Mouse (Mus musculus) liver, embryonic 14.5 days (tissue): ENCODE measurements around the gene Trim50. TPM values are rescaled to one million over a fixed set of nuclear protein-coding genes. Genes with fewer than 3 reads are reported as not detected.
A peak's percentile ranks its signal among the peaks of the same experiment; 100 is the strongest.

Source experiments
- ATAC-seq: fragments of 200-750 bp; cut with Nextera tagmentation; 2 replicates; pipeline ENCODE4 v1.8.0; 2017; ENCODE audit warnings: moderate number of reproducible peaks, mild to moderate bottlenecking, moderate library complexity; ENCODE audit not compliant: insufficient read depth
- DNase-seq, 3 experiments: peaks; one replicate each; pipeline ENCODE4 v3.0.0-alpha.2; 2012 to 2013; ENCODE audit warnings: low read depth in 3 of 3, low spot score in 3 of 3
- H3K27ac ChIP-seq: fragments of 300-500 bp; sonication (generic); 2 replicates; pipeline ENCODE4 v1.5.1; 2014; ENCODE audit warnings: moderate library complexity, mild to moderate bottlenecking, control low read depth, inconsistent platforms
- H3K27me3 ChIP-seq: fragments of 300-500 bp; sonication (generic); 2 replicates; pipeline ENCODE4 v1.6.1; 2014; ENCODE audit warnings: mild to moderate bottlenecking, low read length, moderate library complexity; ENCODE audit not compliant: control insufficient read depth, insufficient read depth
- H3K36me3 ChIP-seq: fragments of 300-500 bp; sonication (generic); replicated peaks from 2 replicates; pipeline ENCODE4 v1.6.1; 2014; ENCODE audit warnings: low read depth; ENCODE audit not compliant: control insufficient read depth, insufficient read depth
- H3K4me1 ChIP-seq, 2 experiments: fragments of 200-500 bp in 1 of 2; fragments of 300-500 bp in 1 of 2; sonication (generic) in 1 of 2; replicated peaks; 2 replicates each; pipeline ENCODE4 v1.6.1; 2012 to 2014; ENCODE audit warnings: antibody characterized with exemption in 1 of 2, inconsistent platforms in 1 of 2, low read length in 1 of 2; ENCODE audit not compliant: control insufficient read depth in 2 of 2, insufficient read depth in 2 of 2
- H3K4me2 ChIP-seq: fragments of 300-500 bp; sonication (generic); 2 replicates; pipeline ENCODE4 v1.6.1; 2014; ENCODE audit warnings: low read depth, mild to moderate bottlenecking, control low read depth, moderate library complexity
- H3K4me3 ChIP-seq, 2 experiments: fragments of 200-500 bp in 1 of 2; fragments of 300-500 bp in 1 of 2; sonication (generic) in 1 of 2; 2 replicates each; pipeline ENCODE4 v1.5.1; 2012 to 2014; ENCODE audit warnings: low read depth in 2 of 2, low read length in 2 of 2, mild to moderate bottlenecking in 2 of 2, control low read depth in 1 of 2, inconsistent platforms in 1 of 2, moderate library complexity in 1 of 2; ENCODE audit not compliant: insufficient read depth in 1 of 2
- H3K9ac ChIP-seq: fragments of 300-500 bp; sonication (generic); replicated peaks from 2 replicates; pipeline ENCODE4 v1.6.1; 2014; ENCODE audit warnings: mild to moderate bottlenecking, control low read depth, moderate library complexity
- H3K9me3 ChIP-seq: fragments of 300-500 bp; sonication (generic); 2 replicates; pipeline ENCODE4 v1.6.1; 2016; ENCODE audit warnings: low read length, mixed read lengths; ENCODE audit not compliant: control insufficient read depth
- CTCF ChIP-seq: IDR thresholded peaks from 2 replicates; pipeline ENCODE4 v1.5.1; 2016; ENCODE audit warnings: antibody characterized with exemption, low read depth, control low read depth
- EP300 ChIP-seq: IDR thresholded peaks from 2 replicates; pipeline ENCODE4 v1.6.1; 2016; ENCODE audit warnings: antibody characterized with exemption, low read depth
- WGBS: fragments of 180-500 bp; shearing (Covaris S2); extraction: QIAGEN DNeasy Blood & Tissue Kit; methylation state at CpG from one replicate; pipeline ENCODE4 v1.1.7; 2014; ENCODE audit not compliant: insufficient replicate concordance; 5-methylcytosine and 5-hydroxymethylcytosine counted together
- polyA plus RNA-seq, 2 experiments: library from polyadenylated mRNA; depleted of rRNA in 1 of 2; stranded (reverse) in 1 of 2; unstranded in 1 of 2; fragments of >200 nt; fragmentation: Nextera tagmentation in 1 of 2; extraction: Ambion mirVana in 1 of 2; gene quantifications; 2 replicates each; pipeline versions ENCODE4 v1.2.1 to v1.2.3; 2012 to 2014

Gene Trim50
- polyA plus RNA-seq, 2 experiments = not detected

GRCm38 (mm10) chr5:135353564-135353963 lies 469 bp downstream of the Trim50 start:
- no peak overlapping the region for H3K4me2 ChIP-seq
- H3K9ac ChIP-seq = no peak overlapping the region
- no peaks in the 10 kb centered on the region for H3K4me1 ChIP-seq
- H3K27me3 ChIP-seq = no peaks in the 10 kb centered on the region; the same call in 1 of the 2 replicates
- no peak overlapping the region for H3K4me3 ChIP-seq
- no peaks in the 10 kb centered on the region for H3K36me3 ChIP-seq
- no peak overlapping the region for H3K27ac ChIP-seq
- TF ChIP-seq EP300 (no peak), CTCF (peak; percentile 72)
- ATAC-seq (no peak), DNase-seq (peak in 1 of 3 experiments; percentile 16)
- 17% methylated on average over 20 of the region's 20 CpGs for WGBS
- no peaks in the 10 kb centered on the region for H3K9me3 ChIP-seq

DNA sequence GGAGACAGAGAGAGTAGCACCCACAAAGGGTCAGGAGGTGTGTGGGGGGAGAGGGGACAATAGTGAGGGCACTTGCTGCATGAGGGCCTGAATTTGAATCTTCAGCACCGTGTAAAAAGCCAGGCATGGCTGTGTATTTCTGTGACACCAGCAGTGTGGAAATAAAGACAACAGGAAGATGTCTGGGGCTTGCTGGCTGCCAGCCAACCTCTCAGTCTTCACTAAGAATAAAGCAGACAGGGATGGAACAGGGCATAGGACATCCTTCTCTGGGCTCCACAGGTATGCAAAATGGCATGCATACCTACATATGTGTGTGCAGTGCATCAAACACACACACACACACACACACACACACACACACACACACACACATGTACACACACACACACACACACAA lies 3.0 kb downstream of the Trim50 start:
- Histone ChIP-seq H3K27ac (no peak overlapping the region), H3K4me1 (no peaks in the 10 kb centered on the region), H3K9me3 (no peaks in the 10 kb centered on the region), H3K9ac (no peak overlapping the region), H3K4me3 (no peak overlapping the region), H3K27me3 (no peaks in the 10 kb centered on the region; the same call in 1 of the 2 replicates), H3K36me3 (no peaks in the 10 kb centered on the region), H3K4me2 (no peak overlapping the region)
- ATAC-seq (no peak), DNase-seq (no peak)
- WGBS = 13% methylated on average over 1 of the region's 1 CpGs
- no peak for TF ChIP-seq CTCF
- TF ChIP-seq EP300 = no peak

DNA sequence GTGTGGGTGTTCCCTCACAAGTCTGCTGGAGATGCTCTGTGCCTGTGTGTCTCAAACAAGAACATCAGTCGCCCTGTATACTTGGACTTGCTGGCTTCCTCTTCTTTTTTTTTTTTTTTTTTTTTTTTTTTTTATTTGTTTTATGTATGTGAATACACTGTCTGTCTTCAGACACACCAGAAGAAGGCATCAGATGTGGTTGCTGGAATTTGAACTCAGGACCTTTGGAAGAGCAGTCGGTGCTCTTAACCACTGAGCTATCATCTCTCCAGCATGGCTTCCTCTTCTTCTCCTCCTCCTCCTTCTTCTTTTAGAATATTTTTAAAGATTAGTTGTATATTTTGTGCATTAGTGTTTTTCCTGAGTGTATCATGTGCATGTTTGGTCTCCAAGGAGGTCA lies 4.5 kb downstream of the Trim50 start:
- H3K4me3 ChIP-seq = no peak overlapping the region
- H3K9ac ChIP-seq = no peak overlapping the region
- no peaks in the 10 kb centered on the region; the same call in 1 of the 2 replicates for H3K27me3 ChIP-seq
- H3K4me1 ChIP-seq = no peaks in the 10 kb centered on the region
- TF ChIP-seq EP300 = no peak
- TF ChIP-seq CTCF = no peak
- WGBS = 54% methylated on average over 2 of the region's 2 CpGs
- no peak for DNase-seq
- no peaks in the 10 kb centered on the region for H3K9me3 ChIP-seq
- H3K27ac ChIP-seq = no peak overlapping the region
- H3K36me3 ChIP-seq = no peaks in the 10 kb centered on the region
- H3K4me2 ChIP-seq = no peak overlapping the region
- ATAC-seq = no peak

DNA sequence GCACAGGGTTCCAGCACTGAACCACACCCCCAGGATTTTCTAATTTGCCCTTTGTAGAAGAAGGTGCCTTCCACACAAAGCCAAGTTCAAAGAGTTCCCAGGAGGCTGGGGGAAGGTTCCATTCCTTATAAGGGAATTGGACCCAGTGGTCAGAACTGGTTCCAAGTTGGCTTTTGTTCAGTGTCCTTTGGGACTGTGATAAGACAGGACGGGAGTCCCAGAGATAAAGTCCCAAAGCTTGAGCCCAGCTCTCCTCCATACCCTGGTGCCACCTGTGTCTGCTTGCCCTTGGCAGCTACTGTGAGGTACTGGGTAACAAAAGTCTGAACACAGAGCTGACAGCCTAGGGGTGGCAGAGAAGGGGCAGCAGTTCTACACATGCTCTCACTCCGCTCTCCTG lies 6.7 kb downstream of the Trim50 start:
- Histone ChIP-seq H3K4me3 (no peak overlapping the region), H3K9ac (no peak overlapping the region), H3K4me2 (no peak overlapping the region), H3K4me1 (no peaks in the 10 kb centered on the region), H3K27ac (no peak overlapping the region), H3K9me3 (no peaks in the 10 kb centered on the region), H3K36me3 (no peaks in the 10 kb centered on the region), H3K27me3 (no peaks in the 10 kb centered on the region; the same call in 1 of the 2 replicates)
- DNase-seq (no peak), ATAC-seq (no peak)
- TF ChIP-seq CTCF = no peak
- no peak for TF ChIP-seq EP300
- WGBS = 63% methylated on average over 2 of the region's 2 CpGs

DNA sequence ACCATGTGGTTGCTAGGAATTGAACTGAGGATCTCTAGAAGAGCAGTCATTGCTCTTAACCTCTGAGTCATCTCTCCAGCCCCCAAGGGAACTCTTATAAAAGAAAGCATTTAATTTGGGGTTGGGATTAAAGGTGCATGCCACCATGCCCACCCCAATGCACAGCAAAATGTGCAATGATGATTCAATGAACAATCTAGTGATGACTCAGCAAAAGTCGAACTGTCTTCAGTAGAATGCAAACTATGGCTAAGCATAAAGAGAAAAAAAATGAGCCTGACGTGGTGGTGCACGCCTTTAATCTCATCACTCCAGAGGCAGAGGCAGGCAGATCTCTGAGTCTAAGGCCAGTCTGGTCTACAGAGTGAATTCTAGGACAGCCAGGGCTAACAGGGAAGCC lies 9.5 kb downstream of the Trim50 start:
- H3K4me2 ChIP-seq = no peak overlapping the region
- TF ChIP-seq EP300 = no peak
- TF ChIP-seq CTCF = no peak
- H3K36me3 ChIP-seq = no peaks in the 10 kb centered on the region
- no peak overlapping the region for H3K4me3 ChIP-seq
- no peaks in the 10 kb centered on the region for H3K9me3 ChIP-seq
- no peak overlapping the region for H3K27ac ChIP-seq
- ATAC-seq (no peak), DNase-seq (no peak)
- no peak overlapping the region for H3K9ac ChIP-seq
- no peaks in the 10 kb centered on the region for H3K4me1 ChIP-seq
- H3K27me3 ChIP-seq = no peaks in the 10 kb centered on the region
- 52% methylated on average over 3 of the region's 3 CpGs for WGBS

DNA sequence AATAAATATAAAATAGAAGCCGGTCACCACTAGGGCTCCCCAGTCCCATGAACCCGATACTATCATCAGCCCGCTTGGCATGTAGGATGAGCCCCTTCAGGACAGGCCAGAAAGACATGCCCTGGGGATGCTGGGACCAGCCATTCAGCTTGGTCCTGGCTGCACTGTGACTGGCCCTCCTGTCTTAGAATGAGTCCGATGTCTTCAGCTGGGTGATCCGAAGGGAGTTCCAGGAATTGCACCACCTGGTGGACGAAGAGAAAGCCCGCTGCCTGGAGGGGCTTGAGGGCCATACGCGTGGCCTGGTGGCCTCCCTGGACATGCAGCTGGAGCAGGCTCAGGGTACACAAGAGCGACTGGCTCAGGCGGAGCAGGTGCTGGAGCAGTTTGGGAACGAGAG lies 10.4 kb downstream of the Trim50 start:
- WGBS = 27% methylated on average over 12 of the region's 12 CpGs
- no peak for DNase-seq
- Histone ChIP-seq H3K9ac (no peak overlapping the region), H3K4me2 (no peak overlapping the region), H3K27me3 (no peaks in the 10 kb centered on the region), H3K36me3 (no peaks in the 10 kb centered on the region), H3K9me3 (no peaks in the 10 kb centered on the region), H3K4me3 (no peak overlapping the region), H3K4me1 (no peaks in the 10 kb centered on the region), H3K27ac (no peak overlapping the region)
- peak; percentile 71 for TF ChIP-seq CTCF
- TF ChIP-seq EP300 = no peak
- no peak for ATAC-seq
